Comparison of ENCODE assay signal across 23 mouse cellular contexts in genomic region chr17:86915540-86915939, GRCm38 (mm10). TPM values are rescaled to one million over a fixed set of nuclear protein-coding genes. Genes with fewer than 3 reads are reported as not detected.
DNase-seq lines count a peak whose midpoint lies in the region; ATAC-seq and TF ChIP-seq lines count a peak whose summit lies in the region.
"Had no signal": no experiment of that assay in that cellular context is flagged by ENCODE, and none has a peak within 500 bp of the region (broad histone marks: within the 10 kb centered on the region; RNA-seq: fewer than 3 reads in every experiment).

No protein-coding gene starts in this region.

- no peaks in the 10 kb centered on the region for H3K27me3 ChIP-seq in liver, embryonic 14.5 days (ENCODE audit: control insufficient read depth, insufficient read depth, low read length)
- no peaks in the 10 kb centered on the region for H3K27me3 ChIP-seq in liver, embryonic 11.5 days (replicated peaks; ENCODE audit: control insufficient read depth, insufficient read depth, low read length)
- no peaks in the 10 kb centered on the region for H3K27me3 ChIP-seq in Patski
- H3K27me3 ChIP-seq in forebrain, embryonic 12.5 days = 0 out of 2 replicates have a peak, but pooled peaks cover 4% of the 10 kb centered on the region
- H3K27me3 ChIP-seq: heart, embryonic 12.5 days; midbrain, embryonic 15.5 days had no signal

- no peak for ATAC-seq in CD4-positive, CD25-positive, alpha-beta regulatory T cell, adult 4 months
- no peak for ATAC-seq in liver, embryonic 14.5 days (ENCODE audit: insufficient read depth)
- no peak for ATAC-seq in liver, embryonic 11.5 days (replicated peaks; ENCODE audit: low FRiP score)
- ATAC-seq in Patski = no peak
- ATAC-seq in forebrain, embryonic 12.5 days (ENCODE audit: low FRiP score) = no peak
- ATAC-seq: intestine, embryonic 16.5 days; midbrain, embryonic 15.5 days had no signal

- no peaks in the 10 kb centered on the region for H3K9me3 ChIP-seq in liver, embryonic 14.5 days (ENCODE audit: control insufficient read depth, low read length)
- H3K9me3 ChIP-seq in liver, embryonic 11.5 days (ENCODE audit: control insufficient read depth, low read length) = no peaks in the 10 kb centered on the region
- no peaks in the 10 kb centered on the region for H3K9me3 ChIP-seq in forebrain, embryonic 12.5 days
- H3K9me3 ChIP-seq: forebrain, embryonic 10.5 days; heart, embryonic 12.5 days; limb, embryonic 10.5 days; midbrain, embryonic 15.5 days had no signal

- H3K9ac ChIP-seq in liver, embryonic 14.5 days (replicated peaks) = no peak overlapping the region
- no peak overlapping the region for H3K9ac ChIP-seq in liver, embryonic 11.5 days (ENCODE audit: low read depth, low read length)
- no peak overlapping the region for H3K9ac ChIP-seq in forebrain, embryonic 12.5 days
- H3K9ac ChIP-seq: heart, embryonic 12.5 days; hindbrain, embryonic 14.5 days; midbrain, embryonic 15.5 days had no signal

- WGBS in liver, embryonic 14.5 days (ENCODE audit: insufficient replicate concordance) = 53% methylated on average over 4 of the region's 4 CpGs
- WGBS in liver, embryonic 11.5 days = 79% methylated on average over 4 of the region's 4 CpGs
- 84% methylated on average over 4 of the region's 4 CpGs for WGBS in forebrain, embryonic 12.5 days

- POLR2A ChIA-PET in Patski (lab: Charles Lee) = no interaction called here

- TF ChIP-seq EP300 in liver, embryonic 14.5 days (IDR thresholded peaks at IDR 0.05; ENCODE audit: low read depth) = no peak

- CTCF ChIA-PET in Patski (lab: Charles Lee) = interaction anchor here (1.0 kb wide), 1 partner anchor 106 kb away, joined by 3 read pairs; no protein-coding TSS in a partner anchor

- peaks cover 0 to 7% of the 10 kb centered on the region in 2 experiments; a peak in 2 of 4 replicates for H3K4me1 ChIP-seq in liver, embryonic 14.5 days (replicated peaks; ENCODE audit: control insufficient read depth in 2 of 2, insufficient read depth in 2 of 2, low read length in 1 of 2)
- no peaks in the 10 kb centered on the region for H3K4me1 ChIP-seq in liver, embryonic 11.5 days (replicated peaks; ENCODE audit: control insufficient read depth, insufficient read depth, low read length)
- H3K4me1 ChIP-seq in forebrain, embryonic 12.5 days = no peaks in the 10 kb centered on the region
- H3K4me1 ChIP-seq: limb, embryonic 10.5 days; midbrain, embryonic 15.5 days had no signal

- no peak overlapping the region for H3K4me2 ChIP-seq in liver, embryonic 14.5 days (ENCODE audit: low read depth)
- H3K4me2 ChIP-seq in liver, embryonic 11.5 days = no peak overlapping the region
- H3K4me2 ChIP-seq in forebrain, embryonic 12.5 days = no peak overlapping the region
- H3K4me2 ChIP-seq: heart, embryonic 12.5 days; hindbrain, embryonic 14.5 days; midbrain, embryonic 15.5 days had no signal

- no peaks in the 10 kb centered on the region for H3K36me3 ChIP-seq in liver, embryonic 14.5 days (replicated peaks; ENCODE audit: control insufficient read depth, insufficient read depth, low read depth)
- H3K36me3 ChIP-seq in liver, embryonic 11.5 days (ENCODE audit: control insufficient read depth, insufficient read depth, low read length) = no peaks in the 10 kb centered on the region
- H3K36me3 ChIP-seq in forebrain, embryonic 12.5 days (replicated peaks) = no peaks in the 10 kb centered on the region
- H3K36me3 ChIP-seq: forebrain, embryonic 10.5 days; heart, embryonic 12.5 days; limb, embryonic 10.5 days; midbrain, embryonic 15.5 days had no signal

- H3K27ac ChIP-seq in liver, embryonic 14.5 days = no peak overlapping the region
- H3K27ac ChIP-seq in liver, embryonic 11.5 days (ENCODE audit: low read depth, low read length) = no peak overlapping the region
- no peak overlapping the region for H3K27ac ChIP-seq in forebrain, embryonic 12.5 days
- H3K27ac ChIP-seq: forebrain, embryonic 10.5 days; hindbrain, embryonic 14.5 days; left cerebral cortex, adult 2 months; limb, embryonic 10.5 days; midbrain, embryonic 15.5 days had no signal

- no peak overlapping the region for H3K4me3 ChIP-seq in liver, embryonic 14.5 days (ENCODE audit: insufficient read depth in 1 of 2, low read depth in 2 of 2, low read length in 2 of 2)
- H3K4me3 ChIP-seq in liver, embryonic 11.5 days (ENCODE audit: low read depth, low read length) = no peak overlapping the region
- no peak overlapping the region for H3K4me3 ChIP-seq in forebrain, embryonic 12.5 days (replicated peaks)
- H3K4me3 ChIP-seq: forebrain, embryonic 10.5 days; heart, embryonic 12.5 days; left cerebral cortex, adult 2 months; limb, embryonic 10.5 days; megakaryocyte, embryonic 14.5 days; midbrain, embryonic 15.5 days had no signal

- peak; percentile 43 for DNase-seq in CD4-positive, CD25-positive, alpha-beta regulatory T cell, adult 2 months (ENCODE audit: low read depth, low spot score)
- DNase-seq in liver, embryonic 14.5 days (ENCODE audit: low read depth in 3 of 3, low spot score in 3 of 3) = no peak
- DNase-seq in liver, embryonic 11.5 days (ENCODE audit: low spot score) = no peak
- peak; percentile 29 for DNase-seq in 416B (ENCODE audit: low read depth)
- no peak for DNase-seq in Patski (ENCODE audit: low read depth, low spot score)
- no peak for DNase-seq in right cerebral cortex, postnatal 4 days
- DNase-seq: cerebellum, adult 2 months; kidney, postnatal 10 days; layer of hippocampus, adult 9-11 months; lung, postnatal 10 days; retina, postnatal 1 day had no signal

- in situ Hi-C loops in Patski (cut with MboI; ENCODE audit: low pct_unique_long_range_greater_than_20kb) = loop anchor here (5.0 kb wide), 2 partner anchors 127 to 337 kb away; no protein-coding TSS in a partner anchor

- TF ChIP-seq CTCF in liver, embryonic 14.5 days (IDR thresholded peaks at IDR 0.05; ENCODE audit: low read depth) = 0 out of 2 replicates have a peak, but pooled peaks have one; percentile 37
- peak; percentile 38 for TF ChIP-seq CTCF in Patski (IDR thresholded peaks at IDR 0.05)

RNA-seq across cellular contexts. Expression of gene Tmem247, which starts 1.6 kb away (rescaled TPM):
- polyA plus RNA-seq in CD4-positive, CD25-positive, alpha-beta regulatory T cell, adult 4 months (2017; shearing (Covaris generic)) = not detected
- polyA plus RNA-seq in liver, embryonic 14.5 days (2012; rRNA removed) = not detected in 2 replicates
- not detected in 2 replicates for polyA plus RNA-seq in liver, embryonic 14.5 days (2014; fragmentation: Nextera tagmentation; extraction: Ambion mirVana)
- polyA plus RNA-seq in liver, embryonic 11.5 days (2014; fragmentation: Nextera tagmentation; extraction: Ambion mirVana) = not detected in 2 replicates
- polyA plus RNA-seq in Patski (2021) = not detected
- polyA plus RNA-seq in forebrain, embryonic 12.5 days (2016; fragmentation: Nextera tagmentation; extraction: Ambion mirVana) = not detected in 2 replicates
- polyA plus RNA-seq: cerebellum, adult 2 months; forebrain, embryonic 10.5 days; heart, embryonic 12.5 days; hindbrain, embryonic 14.5 days; intestine, embryonic 16.5 days; limb, embryonic 10.5 days; liver, adult 2 months; midbrain, embryonic 15.5 days; urinary bladder, adult 2 months had no signal

RNA-seq across cellular contexts. Expression of gene Atp6v1e2, which starts 32.2 kb away (rescaled TPM):
- not detected for polyA plus RNA-seq in CD4-positive, CD25-positive, alpha-beta regulatory T cell, adult 4 months (2017; shearing (Covaris generic))
- not detected in 2 replicates for polyA plus RNA-seq in liver, embryonic 14.5 days (2012; rRNA removed)
- polyA plus RNA-seq in liver, embryonic 14.5 days (2014; fragmentation: Nextera tagmentation; extraction: Ambion mirVana) = not detected in 2 replicates
- not detected in 2 replicates for polyA plus RNA-seq in liver, embryonic 11.5 days (2014; fragmentation: Nextera tagmentation; extraction: Ambion mirVana)
- not detected for polyA plus RNA-seq in Patski (2021)
- not detected in 2 replicates for polyA plus RNA-seq in forebrain, embryonic 12.5 days (2016; fragmentation: Nextera tagmentation; extraction: Ambion mirVana)
- polyA plus RNA-seq: cerebellum, adult 2 months; forebrain, embryonic 10.5 days; heart, embryonic 12.5 days; hindbrain, embryonic 14.5 days; limb, embryonic 10.5 days; liver, adult 2 months; midbrain, embryonic 15.5 days; urinary bladder, adult 2 months had no signal

RNA-seq across cellular contexts. Expression of gene Rhoq, which starts 47.3 kb away (rescaled TPM):
- polyA plus RNA-seq in CD4-positive, CD25-positive, alpha-beta regulatory T cell, adult 4 months (2017; shearing (Covaris generic)) = 1 to 10 TPM; 4.2 TPM
- polyA plus RNA-seq in liver, embryonic 14.5 days (2012; rRNA removed) = 1.3 and 1.9 TPM in 2 replicates
- polyA plus RNA-seq in liver, embryonic 14.5 days (2014; fragmentation: Nextera tagmentation; extraction: Ambion mirVana) = 1.2 TPM in 2 replicates
- polyA plus RNA-seq in liver, embryonic 11.5 days (2014; fragmentation: Nextera tagmentation; extraction: Ambion mirVana) = 5.2 and 6.5 TPM in 2 replicates
- polyA plus RNA-seq in Patski (2021) = 76.8 TPM
- polyA plus RNA-seq in forebrain, embryonic 12.5 days (2016; fragmentation: Nextera tagmentation; extraction: Ambion mirVana) = 8.8 and 10.8 TPM in 2 replicates

Comparison
In these comparisons a context has a peak if more than half of its experiments do, and no peak if none do; other contexts are left out.
1. DNase-seq: peak in CD4-positive, CD25-positive, alpha-beta regulatory T cell, adult 2 months (single experiment) and 416B (single experiment); none in liver, embryonic 14.5 days (0 of 3), liver, embryonic 11.5 days (single experiment), Patski (single experiment) and right cerebral cortex, postnatal 4 days (single experiment).